Mouse (Mus musculus): ENCODE measurements around the gene Hs3st5.
"Not testable (repeated sequence)": the region's sequence is repeated elsewhere in the genome, so short reads cannot be mapped to it uniquely, and the experiment has no call there.

Gene Hs3st5

DNA sequence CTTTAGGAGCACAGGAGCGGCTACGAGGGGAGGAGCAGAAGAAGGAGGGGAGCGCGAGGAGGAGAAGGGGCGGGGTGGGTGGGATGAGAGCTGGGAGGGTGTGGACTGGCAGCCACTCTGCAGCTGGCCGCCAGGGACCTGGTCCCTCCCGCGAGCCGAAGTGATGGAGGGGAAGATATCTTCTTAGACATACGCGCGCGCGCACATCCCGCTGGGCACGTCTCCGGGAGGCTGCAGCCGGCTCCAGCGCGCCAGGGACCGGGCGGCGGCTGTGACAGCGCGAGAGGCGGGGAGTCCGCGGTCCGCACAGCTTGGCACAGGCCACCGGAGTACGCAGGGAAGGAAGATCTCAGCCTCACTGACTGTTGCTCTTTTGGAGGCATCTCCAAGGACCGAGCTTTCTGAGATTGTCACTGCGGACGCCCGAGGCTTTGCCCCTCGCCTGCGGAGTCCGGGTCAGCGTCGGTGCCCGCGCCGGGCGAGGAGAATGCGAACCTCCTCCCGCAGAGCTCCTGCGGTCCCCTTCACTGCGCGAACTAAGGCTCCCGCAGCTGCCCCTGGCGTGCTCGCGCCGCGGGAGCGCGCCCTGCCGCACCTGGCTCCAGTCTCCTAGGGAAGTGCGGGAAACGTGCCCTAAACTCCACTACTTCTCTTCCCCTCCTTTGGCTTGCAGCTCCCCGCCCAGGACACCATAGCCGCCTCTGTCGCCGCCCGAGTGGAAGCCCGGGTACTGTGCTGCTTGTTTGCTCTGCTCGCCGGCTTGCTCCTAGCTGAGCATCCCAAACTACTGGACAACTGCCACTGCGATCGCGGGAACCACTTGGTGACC is at the start of gene Hs3st5:
Hs3st5 (plus strand) TSS at position 88 of the 829 bp plus-strand sequence.
- in situ Hi-C loops (cut with MboI, MseI) = no loop called here

DNA sequence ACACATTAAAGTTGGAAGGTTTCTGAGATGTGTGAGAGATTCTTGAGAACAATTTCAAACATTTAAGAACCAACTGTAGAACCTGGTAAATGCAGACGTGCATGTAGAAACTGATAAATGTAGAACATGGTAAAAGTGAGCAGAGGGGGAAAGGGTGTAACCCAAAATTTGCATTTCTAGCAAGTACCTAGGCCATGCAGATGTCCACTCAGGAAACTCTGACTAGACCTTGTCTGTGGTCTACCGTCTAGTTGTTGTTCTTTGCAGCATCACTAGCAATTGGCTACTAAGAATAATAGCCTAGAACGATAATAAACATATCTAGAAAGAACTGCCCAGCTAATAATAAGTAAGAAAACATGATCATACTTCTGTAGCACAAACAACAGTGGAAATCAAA is 38.0 kb upstream of the Hs3st5 start:
- in situ Hi-C loops (cut with MboI, MseI) = no loop called here

DNA sequence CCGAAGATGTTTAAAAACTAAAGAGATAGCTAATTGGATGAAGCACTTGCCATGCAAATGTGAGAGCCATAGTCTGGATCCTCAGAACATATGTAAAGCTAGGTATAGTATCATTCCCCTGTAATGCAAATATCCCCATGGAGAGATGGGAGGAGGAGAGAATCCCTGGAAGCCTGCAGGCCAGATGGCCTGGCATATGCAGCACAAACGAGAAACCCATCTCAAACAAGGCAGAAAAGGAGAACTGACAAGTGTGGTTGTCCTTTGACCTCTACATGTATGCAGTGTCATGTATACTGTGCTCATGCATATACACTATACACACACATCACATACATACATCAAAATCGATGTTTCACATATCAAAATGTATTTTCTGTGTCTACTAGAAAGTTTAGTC is 35.5 kb upstream of the Hs3st5 start:
- in situ Hi-C loops (cut with MboI, MseI) = loop anchor here (10.0 kb wide), 1 partner anchor 1356 kb away; no protein-coding TSS in a partner anchor

DNA sequence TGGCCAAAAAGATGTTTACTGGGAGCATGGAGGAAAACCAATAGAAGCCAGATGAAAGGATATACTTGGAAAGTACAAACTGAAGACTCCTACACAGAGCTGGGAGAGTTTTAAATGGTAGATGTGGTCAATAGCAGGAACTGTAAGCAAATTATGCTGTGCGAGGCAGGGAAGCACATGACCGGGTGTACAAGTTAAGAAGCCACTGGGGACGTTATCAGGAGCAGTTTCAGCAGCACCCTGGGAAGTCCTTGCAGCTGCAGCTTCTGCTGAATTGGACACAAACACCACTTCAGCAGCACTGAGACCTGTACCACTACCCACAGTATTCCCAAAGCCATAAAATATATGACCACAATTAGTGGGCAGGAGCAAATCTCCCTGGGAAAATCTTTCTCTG is 31.8 kb upstream of the Hs3st5 start:
- in situ Hi-C loops (cut with MboI, MseI) = loop anchor here (10.0 kb wide), 1 partner anchor 1360 kb away; no protein-coding TSS in a partner anchor

DNA sequence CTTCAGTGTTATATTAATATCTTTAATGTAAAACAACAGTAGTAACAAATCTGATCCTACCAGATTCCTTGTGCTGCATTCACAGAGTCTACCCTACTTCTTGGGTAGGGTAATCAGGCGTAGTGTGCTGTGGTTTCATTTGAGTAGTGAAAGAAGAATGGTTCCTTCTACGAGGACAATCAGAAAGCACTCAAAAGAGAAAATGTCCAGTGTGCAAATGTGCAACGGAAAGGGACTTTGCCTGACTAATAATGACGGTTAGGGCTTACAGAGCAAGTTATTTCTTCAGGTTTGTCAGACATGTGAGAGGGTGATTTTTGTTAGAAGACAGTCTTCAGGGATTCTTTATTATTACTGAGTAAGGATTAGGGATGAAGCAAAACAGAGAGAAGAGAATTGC is 29.1 kb upstream of the Hs3st5 start:
- in situ Hi-C loops (cut with MboI, MseI) = loop anchor here (10.0 kb wide), 1 partner anchor 1363 kb away; no protein-coding TSS in a partner anchor

DNA sequence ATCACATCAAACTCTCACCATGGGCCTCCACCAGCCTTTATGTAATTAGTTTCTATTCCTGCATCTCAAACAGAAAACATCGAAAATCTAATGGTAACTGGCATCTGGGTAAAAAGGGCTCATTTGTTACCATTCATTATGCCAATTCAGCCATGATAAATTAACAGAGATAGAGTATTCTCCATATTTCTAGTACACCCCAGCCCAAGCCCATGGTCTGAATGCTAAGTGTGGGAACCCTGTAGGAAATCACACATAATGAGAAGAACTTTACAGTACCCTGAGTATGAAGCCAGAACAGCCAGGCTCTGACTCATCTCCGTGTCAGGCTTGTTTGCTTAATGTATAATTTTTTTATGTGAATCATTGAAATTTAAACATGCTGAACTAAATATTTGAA is 23.3 kb upstream of the Hs3st5 start:
- in situ Hi-C loops (cut with MboI, MseI) = no loop called here

DNA sequence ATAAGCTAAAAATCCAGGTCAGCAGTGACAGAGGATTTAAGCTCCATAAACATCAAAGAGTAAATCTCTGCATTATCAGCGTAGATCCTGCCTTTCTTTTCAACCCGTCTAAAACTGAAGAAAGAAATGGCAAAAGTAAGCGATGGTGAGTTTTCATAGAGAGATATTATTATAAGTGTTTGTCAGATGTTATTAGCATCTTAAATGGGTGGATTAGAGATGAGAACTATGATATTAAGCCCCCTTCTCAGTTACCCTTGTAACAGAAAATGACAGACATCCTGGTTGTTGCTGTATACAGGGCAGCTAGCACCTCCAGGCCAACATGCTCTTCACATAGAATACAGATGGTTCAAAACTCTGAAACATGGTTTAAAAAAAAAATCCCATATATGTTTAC is 22.6 kb upstream of the Hs3st5 start:
- in situ Hi-C loops (cut with MboI, MseI) = no loop called here

DNA sequence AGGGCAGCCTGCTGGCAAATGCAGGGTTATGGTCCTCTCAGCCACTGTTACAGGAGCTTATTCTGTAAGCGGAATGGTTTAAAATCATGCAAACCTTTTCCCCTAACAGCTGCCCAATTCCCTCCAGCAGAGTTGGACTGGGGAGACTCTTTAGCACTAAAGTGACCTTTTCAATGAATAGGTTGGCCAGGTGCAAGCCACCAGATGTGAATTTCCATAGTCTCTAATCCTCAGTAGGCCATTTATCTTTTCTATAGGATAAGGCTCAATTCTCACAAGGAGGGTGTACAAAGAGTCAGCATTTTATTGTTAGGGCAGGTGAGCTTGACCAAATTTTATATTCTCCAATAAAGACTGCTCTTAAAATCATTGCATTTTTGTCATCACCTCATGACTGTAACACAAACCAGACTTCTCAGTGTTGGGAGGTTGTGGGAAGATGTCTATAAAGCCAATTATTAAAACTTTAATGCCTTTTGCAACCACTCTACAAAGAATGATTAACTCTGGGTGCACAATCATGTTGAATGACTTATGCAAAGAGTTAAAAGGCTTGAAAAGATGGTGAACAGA is 21.8 kb upstream of the Hs3st5 start:
- in situ Hi-C loops (cut with MboI, MseI) = no loop called here

DNA sequence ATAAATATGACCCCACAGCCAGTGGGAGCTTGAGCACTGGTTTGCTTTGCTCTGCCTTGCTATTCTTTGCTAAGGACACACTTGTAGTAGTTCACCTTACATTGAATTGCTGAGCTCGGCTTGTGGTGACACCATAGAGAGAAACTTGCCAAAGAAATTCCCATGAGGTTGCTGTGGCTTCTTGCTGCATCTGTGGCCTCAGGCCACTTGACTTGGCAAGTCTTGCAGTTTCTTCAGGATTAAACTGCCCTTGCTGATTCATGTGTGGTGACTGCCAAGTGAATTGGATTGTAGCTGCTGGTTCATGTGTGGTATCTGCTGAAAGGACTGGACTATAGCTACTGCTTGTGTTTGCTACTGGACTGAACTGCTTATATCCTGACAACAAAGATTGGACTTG is 13.0 kb upstream of the Hs3st5 start:
- in situ Hi-C loops (cut with MboI, MseI) = no loop called here

DNA sequence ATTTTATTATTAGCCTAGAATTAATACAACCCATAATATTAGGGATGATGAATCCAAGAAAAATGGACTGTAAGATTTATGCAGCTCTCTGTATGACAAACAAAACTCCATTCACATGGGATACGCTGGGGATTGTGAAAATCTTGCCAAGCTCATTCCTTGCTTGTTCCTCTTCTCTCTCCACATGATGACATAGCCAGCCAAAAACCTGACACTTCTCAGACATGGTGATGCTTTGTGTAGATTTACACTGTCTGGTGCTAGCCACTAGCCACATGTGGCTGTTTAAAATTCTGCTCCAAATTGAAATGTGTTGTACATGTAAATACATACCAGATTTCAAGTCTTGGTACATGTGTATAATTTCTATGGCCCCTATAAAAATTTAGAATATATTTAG is 6.9 kb upstream of the Hs3st5 start:
- in situ Hi-C loops (cut with MboI, MseI) = no loop called here

DNA sequence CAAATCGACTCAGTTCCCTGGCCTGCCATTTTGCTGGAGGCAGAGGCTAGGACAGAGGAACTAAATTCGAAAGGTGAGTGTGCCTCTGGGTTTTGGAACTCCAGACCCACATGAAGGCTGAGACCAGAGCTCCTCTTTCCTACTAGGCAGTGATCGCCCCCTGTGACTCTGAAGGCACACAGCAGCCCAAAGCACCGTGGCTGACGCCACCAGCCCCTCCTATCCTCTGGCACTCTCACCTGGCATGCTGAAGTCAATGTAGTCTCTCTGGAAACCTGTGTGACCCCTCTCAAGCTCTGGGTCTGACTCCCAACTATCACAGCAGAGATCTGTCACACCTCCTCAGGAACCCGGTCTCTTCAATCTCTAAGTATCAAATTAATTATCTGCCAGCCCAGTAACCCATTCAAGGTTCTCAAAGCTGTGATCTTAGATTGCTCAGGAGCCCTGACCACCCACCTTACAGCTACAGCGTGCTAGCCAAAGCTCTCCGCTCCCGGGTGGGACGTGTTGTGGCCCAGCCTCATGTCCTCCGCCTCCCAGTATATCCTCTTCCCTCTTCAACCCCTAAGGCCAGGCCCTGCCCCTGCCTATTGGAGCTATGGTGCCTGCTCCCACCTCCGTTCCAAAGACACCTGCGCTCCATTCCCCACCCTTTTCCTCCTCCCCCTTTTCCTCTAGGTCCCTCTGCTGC is 434 bp upstream of the Hs3st5 start:
- in situ Hi-C loops (cut with MboI, MseI) = no loop called here

DNA sequence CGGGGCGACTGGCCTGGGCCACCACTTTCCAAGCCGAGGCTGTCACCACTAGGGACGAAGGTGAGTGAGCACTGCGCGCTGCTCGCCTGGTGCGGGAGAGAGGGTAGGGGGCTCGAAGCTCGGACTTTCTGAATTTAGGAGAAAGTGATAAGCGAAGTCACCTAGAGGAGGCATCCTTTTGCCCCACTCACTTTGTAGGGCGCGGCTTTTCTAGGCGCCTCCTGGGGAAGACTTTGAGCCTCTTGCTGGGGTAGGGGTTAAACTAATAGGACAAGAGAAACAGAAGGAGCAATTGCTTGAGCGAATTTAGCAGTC is 899 bp downstream of the Hs3st5 start:
- in situ Hi-C loops (cut with MboI, MseI) = no loop called here

DNA sequence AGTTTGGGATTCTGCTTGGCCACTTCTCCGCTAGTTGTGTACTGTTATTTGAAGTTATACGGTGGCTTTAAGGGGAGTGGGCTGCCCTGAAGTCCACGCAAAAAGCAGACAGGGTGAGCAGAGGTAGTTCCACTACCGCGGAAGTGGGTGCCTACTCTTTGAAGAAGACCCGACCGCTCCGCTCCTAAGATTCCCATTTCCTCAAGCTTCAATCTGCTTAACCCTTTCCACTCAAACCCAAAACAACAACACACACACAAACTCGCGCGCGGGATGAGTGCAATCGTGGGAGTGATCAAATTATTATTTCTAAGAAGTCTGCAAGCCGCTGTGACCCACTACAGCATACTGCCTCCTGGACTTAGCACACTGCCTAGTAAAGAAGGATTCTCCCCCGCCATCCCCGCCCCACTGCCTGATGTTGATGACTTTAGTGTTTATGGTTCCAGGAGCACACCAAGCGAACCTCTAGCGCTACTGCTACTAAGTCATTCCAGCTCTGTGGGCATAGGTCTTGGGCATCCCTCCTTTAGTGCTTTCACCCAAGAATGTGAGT is 1.5 kb downstream of the Hs3st5 start:
- in situ Hi-C loops (cut with MboI, MseI) = no loop called here

DNA sequence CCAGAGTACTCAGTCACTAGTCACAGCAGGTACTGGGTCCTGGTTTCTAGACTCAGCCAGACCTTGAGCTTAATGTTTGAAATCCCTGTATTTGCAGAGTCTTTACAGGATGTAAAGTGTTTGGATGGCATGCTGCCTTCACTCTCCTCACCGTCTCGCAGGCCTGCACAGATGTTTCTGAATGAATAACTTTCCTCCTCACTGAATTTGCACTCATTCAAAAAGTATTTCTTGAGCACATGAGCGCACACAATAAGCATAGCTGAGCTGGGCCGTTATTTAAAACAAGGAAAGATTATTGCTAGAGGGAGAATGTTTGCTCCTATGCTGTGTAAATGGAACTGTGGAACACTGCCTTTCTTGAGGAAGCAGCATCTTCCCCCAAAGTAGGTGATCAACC is 2.9 kb downstream of the Hs3st5 start:
- in situ Hi-C loops (cut with MboI, MseI) = no loop called here

DNA sequence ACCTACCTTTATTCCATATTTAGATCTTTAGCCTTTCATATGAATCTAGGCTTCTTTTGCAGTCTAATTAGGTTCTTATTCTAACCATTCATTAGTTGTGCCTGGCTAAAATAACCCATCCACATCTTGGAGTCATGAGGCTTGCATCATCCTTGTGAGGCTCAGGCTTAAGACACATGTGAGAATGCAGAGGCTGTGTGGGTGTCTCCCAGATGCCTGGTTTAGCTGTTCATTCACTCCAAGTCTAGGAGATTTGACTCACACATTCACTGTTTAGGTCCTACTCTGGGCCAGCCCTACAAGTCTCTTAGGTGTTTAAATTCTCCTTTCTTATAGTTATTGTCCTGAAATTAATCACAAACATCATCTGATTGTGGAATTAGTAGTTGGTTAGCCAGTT is 17.3 kb downstream of the Hs3st5 start:
- in situ Hi-C loops (cut with MboI, MseI) = no loop called here

DNA sequence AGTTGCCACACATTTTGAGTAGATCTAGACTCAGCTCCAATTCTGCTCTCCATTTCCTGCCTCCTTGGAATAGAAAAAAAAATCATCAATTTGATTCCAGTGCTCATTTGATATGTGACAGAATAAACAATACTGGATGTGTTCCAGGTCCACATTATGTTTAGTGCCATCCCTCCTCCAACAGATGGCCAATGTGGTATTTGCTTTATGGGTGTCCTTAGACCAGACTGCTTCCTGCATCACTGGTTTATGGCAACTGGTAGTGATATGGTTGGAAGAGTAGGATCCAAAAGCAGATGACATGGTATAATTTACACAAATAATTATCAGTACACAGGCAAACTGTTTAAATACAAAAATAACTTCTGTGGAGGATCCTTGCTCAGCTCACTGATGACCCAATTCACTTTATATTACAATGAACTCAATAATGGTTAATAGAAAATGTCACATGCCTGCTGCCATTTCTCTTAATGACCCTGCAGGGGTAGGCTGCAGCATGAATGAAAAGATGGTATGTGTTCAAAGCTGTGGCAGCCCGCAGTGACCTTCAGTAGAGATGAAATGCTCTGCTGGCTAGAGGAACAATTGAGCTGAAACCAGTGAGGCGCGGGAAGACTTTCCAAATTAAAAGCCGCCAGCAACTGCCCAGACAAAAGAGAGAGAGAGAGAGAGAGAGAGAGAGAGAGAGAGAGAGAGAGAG is 27.2 kb downstream of the Hs3st5 start:
- in situ Hi-C loops (cut with MboI, MseI) = no loop called here

DNA sequence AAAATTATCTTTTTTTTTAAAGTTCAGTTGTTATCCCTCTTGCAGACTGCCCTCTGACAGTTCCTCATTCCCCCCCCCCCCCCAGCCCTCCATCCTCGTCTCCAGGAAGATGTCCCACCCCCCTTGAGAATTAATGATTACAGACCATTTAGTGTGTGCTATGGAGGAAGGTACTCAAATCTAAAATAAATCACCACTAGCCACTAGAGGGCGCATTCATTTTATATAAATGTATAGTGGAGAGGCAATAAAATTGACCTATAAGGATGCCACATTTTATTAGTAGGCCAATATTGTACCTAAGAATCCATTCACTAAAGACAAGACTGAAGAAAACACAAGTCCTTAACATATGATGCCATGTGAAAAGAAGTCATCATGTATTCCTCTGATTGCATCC is 40.0 kb downstream of the Hs3st5 start:
- in situ Hi-C loops (cut with MboI, MseI) = no loop called here

DNA sequence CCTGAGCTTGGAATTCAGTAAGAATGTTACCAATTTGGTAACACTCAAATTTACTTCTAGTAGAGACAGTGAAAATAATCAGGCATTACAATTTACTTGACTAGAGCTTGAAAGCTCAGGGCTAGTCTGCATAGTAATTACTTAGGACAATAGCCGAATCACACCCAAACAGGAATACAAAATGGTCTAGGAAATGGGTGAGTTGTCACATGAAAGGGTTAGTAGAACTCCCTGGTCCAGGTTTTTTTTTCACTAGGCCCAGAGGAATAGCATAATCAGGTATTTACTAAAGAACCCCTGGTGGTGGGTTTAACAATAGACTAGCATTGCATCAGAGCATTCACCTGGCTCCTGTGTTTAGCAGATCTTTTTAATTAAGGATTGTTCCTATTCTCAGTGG is 41.1 kb downstream of the Hs3st5 start:
- in situ Hi-C loops (cut with MboI, MseI) = not testable (repeated sequence)

DNA sequence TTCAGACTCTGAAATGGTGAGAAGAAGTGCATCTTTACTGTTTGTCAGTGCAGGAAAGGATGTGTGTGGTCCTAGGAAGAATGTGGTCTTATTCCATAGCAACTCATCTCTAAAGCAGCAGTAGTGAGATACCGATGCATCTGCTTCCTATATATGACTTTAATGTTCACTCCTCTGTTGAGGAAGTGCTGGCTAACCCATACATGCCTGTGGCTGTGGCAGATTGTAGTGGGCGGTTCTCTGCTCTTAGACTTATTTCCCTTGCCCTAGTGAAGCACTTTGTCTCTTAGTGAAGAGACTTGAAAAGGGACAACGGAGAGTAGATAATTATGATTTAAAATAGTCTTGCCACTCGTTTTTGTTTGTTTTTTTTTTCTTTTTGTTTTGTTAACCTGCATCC is 47.4 kb downstream of the Hs3st5 start:
- in situ Hi-C loops (cut with MboI, MseI) = no loop called here

DNA sequence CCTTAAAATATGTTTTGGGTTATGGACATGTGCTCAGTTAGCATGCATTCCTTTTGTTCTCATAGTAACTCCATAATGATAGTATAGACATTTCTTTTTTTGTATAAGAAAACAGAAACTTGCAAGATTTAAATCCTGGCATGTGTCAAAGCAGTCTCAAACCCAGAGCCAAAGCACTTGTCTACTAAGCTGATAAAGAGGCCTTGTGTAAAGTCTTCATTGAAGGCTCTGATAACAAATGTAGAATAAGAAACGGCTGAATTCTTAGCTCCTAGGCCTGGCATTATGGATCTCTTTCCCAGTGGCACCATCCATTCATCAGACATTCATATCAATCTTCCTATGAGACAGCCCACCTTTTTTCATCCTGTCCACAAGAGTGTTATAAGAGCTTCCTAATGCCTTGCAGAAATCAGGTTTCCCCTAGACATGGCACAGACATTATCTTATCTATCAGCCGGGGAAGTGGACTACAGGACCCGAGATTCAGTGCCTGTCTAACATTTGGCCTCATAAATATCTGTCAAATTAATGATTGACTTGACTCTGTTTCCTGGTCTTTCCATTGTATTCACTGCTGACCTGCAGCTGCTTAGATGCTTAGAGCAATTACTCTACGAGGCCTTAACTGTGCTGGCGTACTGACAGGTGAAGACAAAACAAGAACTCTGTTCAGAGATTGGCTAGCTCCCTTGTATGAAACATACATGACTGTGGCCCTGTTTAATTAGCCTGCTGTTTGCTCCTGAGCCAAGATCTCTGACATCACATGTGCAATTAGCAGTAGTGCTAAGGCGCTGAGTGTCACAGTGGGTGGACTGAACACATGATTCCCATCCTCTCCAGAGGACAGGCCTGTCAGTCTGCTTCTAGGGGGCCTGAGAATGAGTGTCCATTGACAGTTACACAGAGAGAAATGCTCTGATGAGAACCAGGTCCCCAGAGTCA is 48.6 kb downstream of the Hs3st5 start:
- in situ Hi-C loops (cut with MboI, MseI) = no loop called here

DNA sequence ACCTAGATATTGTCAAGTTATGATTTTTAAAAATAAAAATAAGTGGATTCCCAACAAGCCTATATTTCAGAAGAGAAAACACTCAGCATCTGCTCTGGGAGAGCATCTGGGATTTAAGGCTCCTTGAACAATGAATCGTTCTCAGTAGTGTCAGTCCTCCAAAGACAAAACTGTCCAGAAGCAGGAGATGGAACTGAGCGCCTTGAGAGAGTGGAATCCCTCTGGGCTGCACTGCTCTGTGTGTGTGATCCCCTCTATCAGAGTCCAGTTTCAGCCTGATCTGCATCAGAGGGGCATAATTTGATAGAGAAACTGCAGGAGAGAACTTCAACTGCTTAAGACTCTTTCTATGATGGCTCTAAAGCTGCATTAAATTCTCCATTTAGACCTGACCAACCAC is 49.5 kb downstream of the Hs3st5 start:
- in situ Hi-C loops (cut with MboI, MseI) = no loop called here

Data from T-helper 2 cell (primary cell).